Mouse (Mus musculus): ENCODE results near the gene Adgrg3. TPM values are rescaled to one million over a fixed set of nuclear protein-coding genes. Genes with fewer than 3 reads are reported as not detected.
"Not testable (repeated sequence)": the region's sequence is repeated elsewhere in the genome, so short reads cannot be mapped to it uniquely, and the experiment has no call there.

Gene Adgrg3
- total RNA-seq, 2 experiments from 2014 or later, result 0.70 to 1.3 TPM

DNA sequence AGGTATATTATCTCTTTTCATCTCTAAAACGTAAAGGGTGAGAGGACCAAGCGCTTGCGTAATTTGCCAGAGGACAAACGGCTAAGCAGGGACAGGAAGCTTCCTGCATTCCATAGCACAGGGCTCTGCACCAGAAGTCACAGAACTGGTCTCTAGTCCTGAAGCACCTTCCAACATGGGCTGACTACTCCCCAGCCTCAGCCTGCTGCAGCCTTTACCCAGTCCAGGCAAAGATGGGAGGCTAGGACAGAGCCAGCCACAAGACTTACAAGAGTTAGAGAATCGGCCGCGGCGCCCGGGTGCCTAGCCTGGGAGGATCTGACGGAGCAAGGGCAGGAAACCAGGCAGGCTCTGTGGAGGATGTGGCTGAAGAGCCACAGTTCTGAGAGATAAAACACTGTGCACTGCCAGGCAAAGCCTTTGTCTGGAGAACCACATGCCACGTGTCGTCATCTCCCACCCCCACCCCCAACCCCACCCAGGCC lies 2.8 kb downstream of the Adgrg3 start:
- no peak for DNase-seq (ENCODE audit: low spot score)
- intact Hi-C loops (cut with DNase I), result loop anchor here (5.0 kb wide), 1 partner anchor 57 kb away; no protein-coding TSS in a partner anchor

DNA sequence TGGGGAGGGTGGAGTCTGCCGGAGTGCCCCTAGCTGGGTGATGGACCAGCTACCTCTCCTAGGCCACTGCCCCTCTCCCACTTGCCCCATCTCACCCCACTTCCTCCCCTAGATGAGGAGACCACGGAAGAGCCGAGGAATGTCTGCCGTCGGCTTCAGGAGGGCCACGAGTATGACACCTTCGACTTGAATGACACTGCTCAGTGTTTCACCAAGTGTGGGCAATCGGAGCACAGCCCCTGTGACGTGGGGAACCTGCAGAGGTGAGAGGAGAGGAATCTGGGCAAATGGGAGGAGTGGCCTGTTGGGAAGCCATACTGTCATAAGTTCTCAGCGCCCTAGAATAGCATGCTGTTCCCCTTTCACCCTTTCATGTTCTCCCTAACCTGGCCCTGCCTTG lies 3.3 kb downstream of the Adgrg3 start:
- intact Hi-C loops (cut with DNase I), result loop anchor here (5.0 kb wide), 1 partner anchor 56 kb away; no protein-coding TSS in a partner anchor
- DNase-seq (ENCODE audit: low spot score), result no peak

DNA sequence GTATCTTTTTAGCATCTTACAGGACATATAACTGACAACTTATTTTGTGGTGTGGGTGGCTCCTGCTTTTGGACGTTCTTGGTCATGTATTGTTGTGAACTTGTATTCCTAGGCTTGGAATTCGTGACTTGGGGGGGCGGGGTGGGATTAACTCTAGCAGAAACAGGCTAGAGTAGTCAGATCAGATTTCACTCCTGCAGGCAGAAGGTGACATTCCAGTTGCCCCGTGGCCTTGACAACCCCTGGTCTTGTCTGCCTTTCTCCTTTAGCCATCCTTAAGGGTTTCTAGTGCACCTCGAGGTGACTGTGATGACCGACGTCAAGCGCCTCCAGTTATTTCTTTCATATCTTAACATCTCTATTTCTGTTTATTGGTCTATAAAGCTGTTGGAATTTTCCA lies 5.7 kb downstream of the Adgrg3 start:
- intact Hi-C loops (cut with DNase I), result loop anchor here (5.0 kb wide), 1 partner anchor 54 kb away; no protein-coding TSS in a partner anchor
- no peak for DNase-seq (ENCODE audit: low spot score)

DNA sequence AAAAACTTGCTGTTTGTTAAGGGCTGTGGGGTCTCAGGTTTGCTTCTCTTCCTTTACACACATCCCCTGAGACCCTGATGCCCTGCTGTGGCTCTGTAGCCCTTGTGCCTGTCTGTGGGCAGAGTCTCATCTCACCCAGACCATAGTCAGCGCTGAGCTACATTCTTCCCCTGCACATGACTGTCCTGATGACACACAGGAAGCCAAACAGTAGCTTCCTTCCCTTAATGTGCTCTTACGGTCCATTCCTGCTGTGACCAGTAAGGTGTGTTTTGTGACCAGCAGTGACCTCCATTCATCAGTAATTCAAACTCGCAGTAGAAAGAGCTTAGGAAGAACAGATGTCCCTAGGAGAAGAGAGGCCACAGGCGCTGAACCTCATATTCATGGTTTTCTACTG lies 6.9 kb downstream of the Adgrg3 start:
- no peak for DNase-seq (ENCODE audit: low spot score)

DNA sequence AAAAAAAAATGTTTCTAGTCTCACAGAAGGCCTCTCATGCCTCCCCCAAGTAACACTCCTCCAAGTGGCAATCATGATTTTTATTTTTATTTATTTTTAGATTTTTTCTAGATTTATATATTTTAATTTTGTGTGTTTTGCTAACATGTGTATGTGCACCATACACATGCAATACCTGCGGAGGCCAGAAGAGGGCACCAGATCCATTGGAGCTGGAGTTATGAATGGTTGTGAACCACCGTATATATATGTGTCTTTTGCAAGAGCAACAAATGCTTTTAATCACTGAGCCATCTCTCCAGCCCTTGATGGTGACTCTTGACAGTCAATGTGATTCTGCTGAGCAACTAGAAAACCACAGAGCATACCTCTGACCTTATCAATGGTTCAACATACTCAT lies 7.9 kb downstream of the Adgrg3 start:
- DNase-seq (ENCODE audit: low spot score), result no peak
- intact Hi-C loops (cut with DNase I), result no loop called here

More for the DNA sequence above, 6.9 kb downstream of the Adgrg3 start:
- intact Hi-C loops (cut with DNase I), result loop anchor here (5.0 kb wide), 1 partner anchor 53 kb away; no protein-coding TSS in a partner anchor

DNA sequence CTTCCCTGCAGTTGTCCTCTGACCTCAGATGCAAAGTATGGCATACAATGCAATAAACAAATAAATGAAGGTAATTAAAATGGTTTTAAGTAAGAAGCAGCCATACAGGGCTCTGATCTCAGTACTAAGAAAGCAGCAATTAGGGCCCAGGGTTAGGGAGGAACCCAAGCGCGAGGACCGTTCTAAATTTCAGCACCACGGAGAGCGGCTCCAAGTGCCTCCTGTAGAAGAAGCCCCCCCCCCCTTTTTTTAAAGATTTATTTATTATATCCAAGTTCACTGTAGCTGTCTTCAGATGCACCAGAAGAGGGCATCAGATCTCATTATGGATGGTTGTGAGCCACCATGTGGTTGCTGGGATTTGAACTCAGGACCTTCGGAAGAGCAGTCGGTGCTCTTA lies 10.9 kb downstream of the Adgrg3 start:
- DNase-seq (ENCODE audit: low spot score); intact Hi-C loops (cut with DNase I): not testable (repeated sequence)

DNA sequence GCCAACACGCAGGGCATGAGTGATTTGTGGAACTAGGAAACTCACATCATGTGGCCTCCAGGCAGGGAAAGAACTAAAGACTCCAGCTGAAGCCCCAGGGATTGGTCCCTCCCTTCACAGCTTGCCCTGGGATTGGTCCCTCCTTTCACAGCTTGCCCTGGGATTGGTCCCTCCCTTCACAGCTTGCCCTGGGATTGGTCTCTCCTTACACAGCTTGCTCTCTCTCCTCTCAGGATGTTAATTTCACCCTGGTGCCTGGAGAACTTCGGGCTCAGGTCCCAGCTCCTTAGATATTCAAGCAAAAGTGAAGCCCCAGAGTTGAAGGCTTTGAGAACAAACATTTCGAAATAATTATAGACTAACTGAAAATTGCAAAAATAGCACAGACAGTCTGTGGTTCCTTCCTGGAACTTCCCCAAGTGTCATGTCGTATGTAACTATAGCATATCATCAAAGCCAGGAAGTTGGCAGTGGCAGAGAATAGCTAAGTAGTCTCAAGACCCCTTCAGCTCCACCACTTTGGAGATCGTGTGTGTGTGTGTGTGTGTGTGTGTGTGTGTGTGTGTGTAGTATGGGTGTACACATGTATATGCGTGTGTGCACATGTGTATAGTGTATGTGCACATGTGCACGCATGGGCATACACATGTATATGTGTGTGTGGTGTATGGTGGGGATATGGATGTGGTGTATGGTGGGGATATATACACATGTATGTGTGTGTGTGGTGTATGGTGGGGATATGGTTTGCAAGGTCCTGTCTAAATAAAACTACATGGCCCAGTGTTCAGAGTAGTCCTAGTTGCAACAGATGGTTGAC lies 19.8 kb downstream of the Adgrg3 start:
- intact Hi-C loops (cut with DNase I), result no loop called here
- no peak for DNase-seq (ENCODE audit: low spot score)

DNA sequence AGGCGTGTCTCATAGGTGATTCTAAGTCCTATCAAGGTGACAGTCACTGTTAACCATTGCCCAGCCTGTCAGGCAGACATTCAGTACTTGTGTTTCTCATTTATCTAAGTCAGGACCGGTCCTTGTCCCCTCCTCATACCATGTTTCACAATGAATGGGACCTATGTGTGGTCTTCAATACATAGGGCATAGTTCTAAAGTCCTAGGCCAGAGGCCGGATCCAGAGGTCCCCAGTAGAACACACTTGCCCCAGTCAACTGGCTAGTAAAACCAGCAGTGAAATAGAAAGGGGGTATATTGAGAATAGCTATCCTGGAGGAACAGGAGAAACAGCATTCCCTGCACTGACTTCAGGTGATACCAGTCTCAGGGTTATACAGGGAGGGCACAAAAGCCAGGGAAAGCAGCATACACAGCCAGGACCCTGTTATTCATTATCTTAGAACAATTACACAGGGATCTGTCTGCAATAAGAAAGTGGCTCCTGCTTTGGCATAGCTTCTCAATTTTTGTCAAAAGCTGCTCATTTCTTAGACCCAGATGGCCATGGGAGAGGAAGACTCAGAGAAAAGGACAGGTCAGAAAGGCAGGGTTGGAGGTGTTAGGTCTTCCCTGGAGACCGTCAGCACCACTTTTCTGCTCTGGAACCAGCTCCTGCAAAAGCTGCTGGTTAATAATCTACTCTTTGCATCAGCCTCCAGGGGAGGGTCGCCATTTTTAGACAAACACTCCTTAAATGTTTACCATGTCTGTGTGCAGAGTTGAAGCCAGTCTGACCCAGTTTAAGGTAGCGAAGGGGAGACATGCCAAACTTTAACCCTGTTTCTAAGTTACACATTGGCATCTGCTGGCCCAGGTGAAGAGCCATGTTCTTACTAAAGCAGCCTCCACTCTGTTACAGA lies 24.6 kb downstream of the Adgrg3 start:
- intact Hi-C loops (cut with DNase I), result no loop called here
- DNase-seq (ENCODE audit: low spot score), result no peak

DNA sequence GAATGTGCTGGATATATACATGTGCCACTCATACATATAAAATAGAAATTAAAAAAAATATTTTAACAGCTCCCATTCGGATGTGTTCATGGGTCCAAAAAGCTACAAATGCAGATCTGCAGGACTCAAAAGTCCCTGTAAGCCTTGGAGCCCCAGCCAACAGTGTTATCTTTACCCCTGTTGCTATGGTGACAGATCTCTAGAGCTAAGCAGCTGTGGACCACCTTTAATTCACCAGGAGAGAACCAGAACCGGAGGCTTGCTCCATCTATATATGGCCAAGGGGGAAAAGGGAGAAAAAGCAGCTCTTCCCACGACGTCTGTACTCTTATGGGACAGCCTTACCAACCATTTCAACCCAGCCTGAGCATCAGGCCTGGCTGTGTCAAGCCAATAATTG lies 27.3 kb downstream of the Adgrg3 start:
- intact Hi-C loops (cut with DNase I), result no loop called here
- DNase-seq (ENCODE audit: low spot score), result no peak

DNA sequence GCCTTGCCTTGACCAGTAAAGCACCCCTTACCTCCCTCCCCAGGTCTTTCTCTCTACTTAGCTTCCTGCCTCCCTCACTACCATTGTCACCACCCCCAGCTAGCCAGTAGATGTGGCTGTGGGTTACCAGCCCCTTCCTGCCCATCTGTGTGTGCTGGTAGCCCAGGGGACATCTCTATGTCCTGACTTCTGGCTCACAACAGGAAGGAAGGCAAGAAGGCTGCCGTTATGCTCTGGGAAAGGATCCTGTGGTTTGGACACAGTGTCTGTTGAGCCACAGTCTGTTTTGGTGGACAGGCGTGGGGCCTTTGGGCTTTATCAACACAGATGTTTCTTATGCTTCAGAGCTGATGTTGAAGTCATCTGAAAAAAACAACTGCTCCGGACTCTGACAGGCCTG lies 29.5 kb downstream of the Adgrg3 start:
- no peak for DNase-seq (ENCODE audit: low spot score)
- intact Hi-C loops (cut with DNase I), result no loop called here

DNA sequence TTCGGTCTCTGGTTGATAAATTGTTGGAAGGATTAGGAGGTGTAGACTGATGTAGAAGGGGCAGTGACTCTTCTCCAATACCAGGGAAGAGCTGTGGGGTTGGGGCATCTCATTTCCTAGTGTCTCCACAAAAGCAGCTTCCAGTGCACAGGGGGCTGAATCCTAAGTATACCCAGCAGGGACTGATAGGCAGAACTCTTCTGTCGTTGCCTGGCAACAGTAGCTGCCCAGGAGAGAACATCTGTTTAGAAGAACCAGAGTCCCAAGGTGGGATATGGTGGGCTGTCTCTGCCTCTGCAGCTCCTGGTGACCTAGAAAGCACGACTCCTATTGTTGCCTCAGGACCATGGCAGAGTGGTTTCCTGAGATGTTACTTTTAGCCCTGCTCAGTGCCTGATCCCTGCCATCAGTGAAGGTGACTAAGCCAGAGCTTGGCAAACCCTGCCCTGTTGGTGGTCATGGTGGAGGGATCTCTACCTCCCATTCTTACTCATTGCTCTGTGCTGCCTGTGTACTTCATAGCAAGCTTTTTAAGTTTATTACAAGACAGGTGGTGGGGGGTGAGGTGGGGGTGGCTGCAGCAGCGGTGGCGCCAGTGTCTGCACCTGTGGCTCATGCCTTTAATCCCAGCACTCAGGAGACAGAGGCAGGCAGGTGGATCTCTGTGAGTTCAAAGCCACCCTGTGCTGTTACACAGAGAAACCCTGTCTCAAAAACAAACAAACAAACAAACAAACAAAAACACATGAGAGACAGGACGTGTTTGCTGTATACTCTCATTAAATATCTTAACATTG lies 30.6 kb downstream of the Adgrg3 start:
- no peak for DNase-seq (ENCODE audit: low spot score)
- intact Hi-C loops (cut with DNase I), result no loop called here

DNA sequence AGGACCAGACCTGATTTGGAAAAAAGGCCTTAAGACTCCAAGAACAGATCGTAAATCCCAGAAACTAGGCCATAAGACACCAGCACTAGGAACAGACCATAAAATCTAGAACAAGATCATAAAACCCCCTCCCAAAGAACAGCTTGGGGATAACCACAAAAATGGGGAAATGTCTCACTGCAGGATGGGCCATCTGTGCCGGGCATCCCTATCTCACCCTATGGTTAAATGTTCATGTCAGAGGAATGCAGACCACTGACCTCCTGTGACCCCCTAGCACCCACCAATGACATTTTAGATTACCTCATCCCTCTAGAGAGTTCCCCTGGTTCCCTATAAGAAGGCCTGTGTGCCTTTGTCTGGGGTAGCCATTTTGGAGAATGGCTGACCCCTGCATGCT lies 32.1 kb downstream of the Adgrg3 start:
- no peak for DNase-seq (ENCODE audit: low spot score)
- intact Hi-C loops (cut with DNase I), result no loop called here

DNA sequence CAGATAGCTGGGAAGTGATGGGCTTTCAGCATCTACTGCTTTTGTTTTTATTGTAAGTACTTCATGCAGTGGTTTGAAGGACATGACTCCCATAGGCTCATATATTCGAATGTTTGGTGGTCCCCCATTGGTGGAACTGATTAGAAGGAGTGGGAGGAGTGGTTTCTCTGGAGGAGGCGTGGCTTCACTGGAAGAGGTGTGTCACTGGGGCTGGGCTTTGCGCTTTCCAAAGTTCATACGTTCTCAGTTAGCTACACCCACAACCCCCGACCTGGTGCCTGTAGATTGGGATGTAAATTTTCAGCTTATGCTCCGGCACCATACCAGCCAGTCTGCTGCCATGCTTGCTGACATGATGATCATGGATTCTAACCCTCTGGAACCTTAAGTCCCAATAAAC lies 36.9 kb downstream of the Adgrg3 start:
- no peak for DNase-seq (ENCODE audit: low spot score)
- intact Hi-C loops (cut with DNase I), result no loop called here

DNA sequence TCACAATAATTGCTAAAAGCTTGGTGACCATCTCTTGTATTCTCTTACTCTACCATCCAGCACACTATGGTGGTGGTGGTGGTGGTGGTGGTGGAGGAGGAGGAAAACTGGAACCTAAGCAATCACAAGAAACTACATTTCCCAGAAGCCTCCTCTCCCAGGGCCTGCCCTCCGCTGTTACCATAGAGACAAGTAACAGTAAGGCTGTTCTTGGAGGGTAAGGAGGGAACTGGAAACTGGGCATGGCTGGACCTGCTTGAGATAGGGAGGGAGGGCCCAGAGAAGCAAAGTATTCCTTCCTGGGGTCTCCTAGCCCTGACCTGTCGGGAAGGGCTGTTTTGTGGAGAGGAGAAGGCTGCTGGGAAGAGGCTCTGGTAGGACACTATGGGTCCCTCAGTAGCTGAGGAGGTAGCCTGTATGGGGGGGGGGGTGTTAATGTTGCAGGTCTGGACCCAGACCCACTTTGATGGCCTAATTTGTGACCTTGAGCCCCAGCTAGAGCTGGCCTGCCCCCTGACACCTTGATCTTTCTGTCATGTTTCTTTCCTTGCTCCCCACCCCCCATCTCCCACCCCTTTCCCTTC lies 37.5 kb downstream of the Adgrg3 start, which contains the start of gene Drc7:
Gene Drc7 (plus strand): TSS at position 177 of the 584 bp plus-strand sequence.
- DNase-seq (ENCODE audit: low spot score), result no peak
- intact Hi-C loops (cut with DNase I), result no loop called here

DNA sequence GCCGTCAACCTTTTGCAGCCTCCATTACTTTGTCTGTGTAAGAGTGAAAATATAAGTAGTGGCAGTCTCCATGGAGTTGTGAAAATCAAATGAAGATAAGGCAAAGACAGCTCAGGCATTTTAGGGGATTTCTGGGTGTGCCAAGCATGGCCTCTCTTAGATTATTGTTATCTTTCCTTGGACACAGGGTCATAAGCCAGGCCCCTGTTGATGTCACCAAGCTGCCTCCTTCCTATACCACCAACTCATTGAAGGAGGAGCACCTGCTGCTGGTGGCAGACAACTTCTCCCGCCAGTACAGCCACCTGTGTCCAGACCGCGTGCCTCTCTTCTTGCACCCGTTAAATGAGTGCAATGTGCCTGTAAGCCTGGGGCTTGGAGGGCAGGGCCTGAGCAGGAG lies 38.9 kb downstream of the Adgrg3 start:
- intact Hi-C loops (cut with DNase I), result no loop called here

DNA sequence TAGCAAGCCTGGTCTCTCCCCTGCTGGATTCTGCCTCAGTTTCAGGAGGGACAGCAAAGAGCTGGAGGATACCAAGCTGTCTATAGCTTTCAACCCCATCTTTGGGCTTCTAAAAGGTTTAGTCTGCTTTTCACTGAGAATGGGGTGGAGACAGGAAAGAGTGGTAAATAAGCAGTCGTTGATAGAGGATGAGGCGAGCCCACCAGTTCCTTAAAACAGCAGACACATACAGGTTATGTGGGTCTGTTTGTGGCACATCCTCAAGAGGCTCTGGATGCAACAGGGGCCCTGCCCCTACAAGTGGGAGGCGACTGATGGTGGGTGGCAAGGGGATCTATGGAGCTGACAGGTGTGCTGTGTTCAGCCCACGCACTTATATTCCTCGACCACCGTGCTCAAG lies 41.2 kb downstream of the Adgrg3 start:
- intact Hi-C loops (cut with DNase I), result no loop called here
- DNase-seq (ENCODE audit: low spot score), result no peak

More for the DNA sequence above, 38.9 kb downstream of the Adgrg3 start:
- no peak for DNase-seq (ENCODE audit: low spot score)

DNA sequence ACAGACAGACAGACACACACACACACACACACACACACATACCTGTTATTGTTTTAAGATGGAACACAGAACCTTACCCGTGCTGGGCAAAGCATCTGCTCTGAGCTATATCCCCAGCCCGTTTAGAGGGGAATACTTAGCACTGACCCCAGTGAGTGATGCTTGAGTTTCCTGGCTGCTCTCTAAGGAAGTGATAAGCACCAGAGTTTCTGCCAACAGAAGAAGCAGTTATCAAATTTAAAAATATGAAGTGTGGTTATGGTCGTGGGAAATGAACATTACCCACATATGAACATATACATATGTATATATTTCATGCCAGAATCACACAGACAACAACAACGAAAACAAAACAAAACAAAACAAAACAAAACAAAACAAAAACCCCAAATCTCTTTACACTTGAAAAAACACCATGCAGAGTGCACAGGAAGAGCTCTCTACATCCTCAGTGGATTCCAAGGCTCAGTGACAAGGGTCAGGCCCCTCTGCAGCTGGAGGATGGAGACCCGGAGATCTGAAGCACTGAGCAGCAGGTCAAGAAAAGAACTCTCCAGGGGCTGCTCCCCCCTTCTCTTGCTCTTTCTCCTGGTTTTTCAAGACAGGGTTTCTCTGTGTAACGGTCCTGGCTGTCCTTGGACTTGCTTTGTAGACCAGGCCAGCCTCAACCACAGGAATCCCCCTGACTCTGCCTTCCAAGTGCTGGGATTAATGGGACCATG lies 42.5 kb downstream of the Adgrg3 start:
- no peak for DNase-seq (ENCODE audit: low spot score)
- intact Hi-C loops (cut with DNase I), result no loop called here

DNA sequence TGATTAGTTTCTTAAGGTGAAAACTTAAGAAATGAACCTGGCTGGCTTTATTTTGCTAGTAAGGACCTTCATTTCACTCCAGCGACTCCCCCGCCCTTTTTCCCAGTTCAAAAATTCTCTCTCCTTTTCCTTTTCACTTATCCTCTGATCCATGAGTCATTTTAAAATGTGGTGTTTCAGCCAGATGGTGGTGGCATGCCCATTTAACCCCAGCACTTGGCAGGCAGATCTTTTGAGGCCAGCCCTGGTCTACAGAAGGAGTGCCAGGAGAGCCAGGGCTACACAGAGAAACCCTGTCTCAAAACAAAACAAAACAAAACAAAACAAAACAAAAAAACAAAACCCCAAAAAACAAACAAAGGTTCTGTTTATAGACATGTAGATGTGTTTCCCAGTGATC lies 47.0 kb downstream of the Adgrg3 start:
- intact Hi-C loops (cut with DNase I), result no loop called here
- no peak for DNase-seq (ENCODE audit: low spot score)

DNA sequence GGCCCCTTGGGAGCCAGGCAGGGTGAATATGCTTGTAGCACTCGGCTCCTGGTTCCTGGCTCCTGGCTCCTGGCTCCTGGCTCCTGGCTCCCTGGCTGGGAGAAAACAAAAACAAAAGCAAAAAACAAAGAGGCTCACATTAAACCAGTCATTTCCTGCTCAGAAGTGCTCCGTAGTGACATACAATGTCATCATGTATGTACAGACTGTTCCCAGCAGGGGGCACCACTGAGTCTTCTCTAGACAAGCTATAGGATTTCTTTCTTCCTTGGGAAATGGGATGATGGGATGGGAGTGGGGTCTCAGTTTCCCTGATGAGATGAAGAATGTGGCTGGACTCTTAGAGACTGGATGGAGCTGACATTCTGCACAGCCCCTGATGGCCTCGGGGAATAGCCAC lies 50.1 kb downstream of the Adgrg3 start:
- no peak for DNase-seq (ENCODE audit: low spot score)

More for the DNA sequence above, 50.1 kb downstream of the Adgrg3 start:
- intact Hi-C loops (cut with DNase I), result no loop called here

Measured in heart, postnatal 25 days (tissue).